Mouse (Mus musculus): ENCODE measurements around the gene Klc2.
"Not testable (repeated sequence)": the region's sequence is repeated elsewhere in the genome, so short reads cannot be mapped to it uniquely, and the experiment has no call there.

Gene Klc2

DNA sequence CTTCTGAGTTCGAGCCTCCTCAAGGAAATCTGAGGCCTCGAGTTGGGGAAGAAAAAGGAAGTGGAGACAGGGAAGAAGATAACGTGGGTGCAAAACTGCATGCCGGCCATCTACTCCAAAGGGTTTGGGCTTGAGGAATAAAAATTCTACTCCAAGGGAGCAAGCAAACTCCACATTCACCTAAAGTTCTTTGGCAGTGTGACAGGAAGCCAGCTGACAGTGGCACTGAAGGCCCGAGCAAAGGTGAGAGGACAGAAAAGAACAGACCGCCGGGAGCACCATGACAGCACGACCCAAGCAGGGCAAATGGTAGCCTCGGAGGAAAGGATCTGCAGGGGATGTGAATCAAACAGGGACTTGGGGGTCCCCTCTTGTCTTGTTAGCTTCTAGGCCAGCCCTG is 12.3 kb downstream of the Klc2 start:
- DNase-seq (ENCODE audit: low read depth) = no peak

DNA sequence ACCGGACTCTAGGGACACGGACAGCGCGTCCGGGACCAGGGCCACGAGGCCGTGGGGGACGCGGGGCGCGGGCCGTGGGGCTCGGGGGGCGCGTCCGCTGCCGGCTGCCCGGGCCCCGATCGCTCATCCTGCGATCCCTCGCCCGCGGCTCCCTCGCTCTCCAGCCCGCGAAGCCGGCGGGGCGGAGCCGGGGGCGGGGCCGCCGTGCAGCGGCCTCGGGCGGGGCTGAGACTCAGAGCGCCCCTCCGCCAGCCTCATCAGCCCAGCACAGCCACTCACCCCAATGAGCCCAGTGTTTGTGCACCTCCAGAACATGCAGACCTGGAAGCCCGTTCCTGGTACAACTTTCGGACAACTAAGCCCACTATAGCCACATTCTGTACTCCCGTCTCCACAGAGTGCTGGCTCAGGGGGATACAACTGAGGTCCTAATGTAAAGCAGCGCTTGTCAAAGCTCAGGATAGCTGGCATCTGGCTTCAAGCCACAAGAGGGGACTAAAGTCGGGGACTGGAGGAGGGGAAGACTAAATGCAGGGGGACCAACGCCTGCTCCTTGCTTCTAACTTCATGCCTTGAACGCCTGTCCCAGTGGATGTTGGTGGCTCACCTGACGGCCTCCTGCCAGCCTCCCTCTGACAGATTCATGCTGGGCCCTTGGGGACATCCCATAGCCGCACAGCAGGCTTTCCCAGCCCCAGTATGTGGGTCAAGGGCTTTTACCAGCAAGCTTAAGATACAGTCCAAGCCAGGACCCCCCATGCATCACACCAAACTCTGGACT is 19.8 kb downstream of the Klc2 start, which contains the start of gene Cnih2:
Gene Cnih2 (minus strand): TSS at position 159 of the 781 bp plus-strand sequence.
- peak; percentile 73 for DNase-seq (ENCODE audit: low read depth)

GRCm38 (mm10) chr19:5097521-5098362 is 20.6 kb downstream of the Klc2 start:
- DNase-seq (ENCODE audit: low read depth) = peak; percentile 40

- peak; percentile 64 for DNase-seq (ENCODE audit: low read depth)
Observed at GRCm38 (mm10) chr19:5095887-5096474, 22.4 kb downstream of the Klc2 start.

GRCm38 (mm10) chr19:5094746-5095417 is 23.5 kb downstream of the Klc2 start:
- DNase-seq (ENCODE audit: low read depth) = peak; percentile 29

DNA sequence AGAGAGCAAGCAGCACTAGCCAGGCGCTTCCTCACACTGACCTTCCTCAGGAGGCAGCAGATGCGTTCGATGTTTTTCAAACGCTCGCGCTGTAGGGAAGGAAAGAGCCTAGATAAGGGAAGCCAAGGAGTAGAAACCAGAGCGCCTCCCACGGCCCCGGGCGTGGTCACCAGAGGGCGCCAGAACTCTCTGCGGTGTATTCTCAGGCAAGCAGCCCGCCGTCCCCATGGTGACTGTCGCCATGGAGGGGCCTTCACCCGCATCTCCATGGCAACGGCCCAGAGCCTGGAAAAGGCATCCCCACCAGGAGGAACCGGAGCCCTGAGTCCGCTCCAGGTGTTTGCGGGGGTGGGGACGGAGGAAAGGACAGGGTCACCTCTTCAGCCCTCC is 24.1 kb downstream of the Klc2 start:
- DNase-seq (ENCODE audit: low read depth) = peak; percentile 91

DNA sequence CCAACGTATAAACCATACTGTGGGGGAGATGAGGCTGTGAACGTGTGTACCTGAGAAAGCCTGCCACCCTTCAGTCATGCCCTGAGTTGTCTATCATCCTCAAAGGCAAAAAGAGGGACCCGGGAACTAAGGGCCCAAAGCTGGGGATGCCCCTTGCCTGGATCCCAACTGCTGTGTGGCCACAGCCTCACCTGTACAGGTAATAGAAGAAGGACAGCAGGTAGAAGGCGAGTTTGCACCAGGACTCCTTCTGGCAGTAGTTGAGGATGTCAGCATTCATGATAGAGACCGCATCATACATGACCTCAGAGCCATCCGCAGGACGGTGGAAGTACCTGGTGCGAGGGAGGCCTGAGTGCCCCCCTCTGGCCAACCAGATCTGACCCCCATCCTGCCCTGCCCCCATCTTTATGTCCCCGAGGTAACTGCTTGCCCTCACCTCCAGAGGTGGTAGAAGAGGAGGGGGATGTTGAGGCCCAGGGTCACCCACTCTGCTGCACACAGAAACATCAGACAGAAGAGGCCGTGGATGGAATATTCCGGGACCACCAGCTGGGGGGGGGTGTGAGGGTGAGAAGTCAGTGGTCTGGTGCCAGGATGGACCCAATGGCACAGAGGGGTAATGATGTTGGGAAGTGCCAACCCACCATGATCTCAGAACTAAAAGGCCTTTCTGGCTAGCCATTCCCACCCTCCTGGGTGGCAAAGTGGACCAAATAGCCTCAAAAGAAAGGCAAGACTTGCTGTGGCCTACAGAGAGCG is 24.7 kb downstream of the Klc2 start:
- DNase-seq (ENCODE audit: low read depth) = no peak

GRCm38 (mm10) chr19:5092083-5092482 is 26.3 kb downstream of the Klc2 start:
- no peak for DNase-seq (ENCODE audit: low read depth)

- DNase-seq (ENCODE audit: low read depth) = no peak
Observed at GRCm38 (mm10) chr19:5089324-5089723, 29.0 kb downstream of the Klc2 start.

DNA sequence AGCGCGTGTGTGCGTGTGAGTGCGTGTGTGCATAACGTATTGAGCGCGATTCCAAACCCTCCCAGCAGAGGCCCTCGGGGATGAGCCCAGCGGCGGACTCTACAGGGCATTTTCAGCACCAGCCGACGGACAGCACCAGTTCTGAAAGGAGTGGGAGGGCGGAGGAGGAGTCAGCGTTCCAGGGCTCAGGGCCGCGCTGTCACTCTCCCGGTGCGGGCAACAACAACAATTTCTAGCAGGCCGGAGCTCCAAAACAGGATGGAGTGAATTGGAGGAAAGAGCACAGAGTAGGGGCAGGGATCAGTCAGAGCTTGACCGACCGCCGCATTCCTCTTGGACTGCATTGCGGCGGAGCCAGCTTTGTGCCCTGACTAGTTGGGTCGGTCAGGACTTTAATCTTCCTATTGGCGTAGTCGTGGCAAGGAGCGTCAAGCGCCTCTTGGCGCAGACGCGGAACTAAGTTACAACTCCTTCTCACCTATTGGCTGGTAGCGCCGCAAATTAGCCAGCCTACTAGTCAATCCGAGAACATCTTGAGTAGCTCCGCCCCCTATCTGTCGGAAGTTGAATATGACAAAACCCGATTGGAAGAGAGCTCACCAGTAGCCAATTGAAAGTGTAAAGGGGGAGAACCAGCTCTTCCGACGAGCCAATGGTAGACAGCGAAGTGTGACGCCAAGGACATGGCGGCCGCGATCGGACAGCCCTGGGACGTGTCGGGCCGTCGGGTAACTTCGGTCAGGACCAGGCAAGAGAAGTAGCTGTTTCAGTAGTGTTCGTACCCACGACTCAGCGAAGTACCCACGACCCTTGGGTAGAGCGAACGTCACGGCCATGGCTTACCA is 30.3 kb downstream of the Klc2 start, which contains the start of gene Yif1a:
Gene Yif1a (plus strand): TSS at position 655 of the 845 bp plus-strand sequence.
- DNase-seq (ENCODE audit: low read depth) = peak; percentile 99

GRCm38 (mm10) chr19:5086533-5086932 is 31.8 kb downstream of the Klc2 start:
- not testable (repeated sequence) for DNase-seq (ENCODE audit: low read depth)

- peak; percentile 47 for DNase-seq (ENCODE audit: low read depth)
Observed at GRCm38 (mm10) chr19:5085145-5085863, 33.1 kb downstream of the Klc2 start, which contains the start of gene Tmem151a. TSS of gene Tmem151a (minus strand) at chr19:5085531.

- no peak for DNase-seq (ENCODE audit: low read depth)
Observed at GRCm38 (mm10) chr19:5084834-5085144, 33.6 kb downstream of the Klc2 start.

DNA sequence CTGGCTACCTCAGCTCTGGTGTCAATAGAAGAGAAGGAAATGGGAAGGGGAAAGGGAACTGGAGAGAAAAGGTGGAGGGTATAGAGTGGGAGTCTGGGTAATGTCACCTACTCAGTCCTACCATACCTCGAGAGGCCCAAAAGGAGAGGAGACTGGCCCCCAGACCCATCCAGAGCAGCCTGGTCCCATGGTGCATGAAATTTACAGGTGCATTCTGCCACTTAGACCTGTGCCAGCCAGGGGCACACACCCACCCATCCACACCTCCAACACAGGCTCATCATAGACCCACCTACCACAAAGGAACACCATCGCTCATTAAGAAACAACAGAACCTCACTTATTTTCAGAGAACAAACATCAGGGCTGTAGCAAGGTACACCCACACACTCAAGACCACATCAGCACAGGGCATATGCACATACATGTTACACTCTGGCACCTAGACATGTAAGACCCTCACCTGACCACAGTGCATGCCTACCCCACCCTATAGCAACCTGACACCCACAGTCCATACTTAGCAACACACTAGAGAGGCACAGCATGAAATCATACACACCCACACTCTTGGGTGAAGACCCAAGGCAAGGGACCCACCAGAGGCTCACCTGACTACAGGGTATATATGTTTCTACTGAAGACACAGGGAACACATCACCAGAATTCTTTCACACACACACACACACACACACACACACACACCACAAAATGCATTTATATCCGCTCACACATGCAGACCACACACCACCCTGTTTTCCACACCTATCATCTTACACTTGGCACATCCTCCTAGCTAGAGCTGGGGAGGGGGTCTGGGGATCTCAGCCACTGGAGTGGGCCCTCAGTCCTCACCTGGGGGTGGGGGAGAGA is 34.2 kb downstream of the Klc2 start:
- DNase-seq (ENCODE audit: low read depth) = no peak

- DNase-seq (ENCODE audit: low read depth) = no peak
Observed at GRCm38 (mm10) chr19:5082596-5082995, 35.8 kb downstream of the Klc2 start.

DNA sequence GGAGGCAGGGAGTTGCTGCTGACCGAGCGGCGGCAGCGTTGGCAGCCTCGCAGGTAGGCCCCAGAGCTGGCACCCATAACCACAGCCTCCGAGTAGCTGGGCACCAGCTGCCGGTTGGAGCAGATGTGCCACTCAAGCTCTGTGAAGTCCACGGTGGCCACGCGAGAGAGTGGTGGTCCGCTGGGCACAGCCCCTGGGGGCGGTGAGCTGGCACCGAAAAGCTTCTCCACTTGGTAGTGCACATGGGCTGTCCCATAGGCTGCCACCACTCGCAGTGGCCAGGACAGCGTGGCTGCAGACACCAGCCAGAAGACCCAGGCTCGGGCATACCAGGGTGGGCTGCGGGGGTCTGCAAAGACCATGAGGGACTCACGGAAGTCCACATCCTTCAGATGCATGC is 36.4 kb downstream of the Klc2 start:
- no peak for DNase-seq (ENCODE audit: low read depth)

DNA sequence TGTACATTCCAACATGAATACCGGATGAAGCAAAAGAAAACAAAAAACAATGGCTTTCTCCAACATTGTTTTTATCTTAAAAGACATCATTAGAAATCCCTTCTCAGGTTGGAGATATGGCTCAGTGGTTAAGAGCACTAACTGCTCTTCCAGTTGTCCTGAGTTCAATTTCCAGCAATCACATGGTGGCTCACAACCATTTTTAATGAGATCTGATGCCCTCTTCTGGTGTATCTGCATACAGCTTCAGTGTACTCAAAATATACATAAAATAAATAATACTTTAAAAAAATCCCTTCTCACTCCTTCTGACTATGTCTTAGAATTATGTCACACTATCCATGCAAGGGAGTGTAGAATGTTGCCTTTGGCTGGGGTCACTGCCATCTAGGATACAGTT is 39.1 kb downstream of the Klc2 start:
- DNase-seq (ENCODE audit: low read depth) = no peak

GRCm38 (mm10) chr19:5073518-5073917 is 44.8 kb downstream of the Klc2 start:
- no peak for DNase-seq (ENCODE audit: low read depth)

GRCm38 (mm10) chr19:5073028-5073427 is 45.3 kb downstream of the Klc2 start:
- DNase-seq (ENCODE audit: low read depth) = peak; percentile 81

Data from induced T-regulatory cell, adult 2 months (primary cell).